Mouse (Mus musculus) erythroblast, adult 5-6 weeks (primary cell): ENCODE results near the gene Paf1. TPM values are rescaled to one million over a fixed set of nuclear protein-coding genes. Genes with fewer than 3 reads are reported as not detected.

Experiments used
- ATAC-seq: replicated peaks from 2 replicates; pipeline ENCODE4 v1.8.0; 2016; ENCODE audit warnings: moderate number of reproducible peaks, mild to moderate bottlenecking, moderate TSS enrichment, inconsistent platforms; ENCODE audit not compliant: poor library complexity, low FRiP score, severe bottlenecking
- total RNA-seq, 2 experiments: library from RNA; stranded (forward) in 1 of 2; stranded (reverse) in 1 of 2; fragments of 150-400 nt in 1 of 2; fragments of 200-764, 138-1000 nt in 1 of 2; gene quantifications; 2 replicates each; pipeline versions ENCODE4 v1.2.3 to v1.2.4; 2015 to 2017; ENCODE audit warnings: low replicate concordance in 2 of 2

Gene Paf1
- total RNA-seq, 2 experiments from 2014 or later: 24.7 to 32.9 TPM

DNA sequence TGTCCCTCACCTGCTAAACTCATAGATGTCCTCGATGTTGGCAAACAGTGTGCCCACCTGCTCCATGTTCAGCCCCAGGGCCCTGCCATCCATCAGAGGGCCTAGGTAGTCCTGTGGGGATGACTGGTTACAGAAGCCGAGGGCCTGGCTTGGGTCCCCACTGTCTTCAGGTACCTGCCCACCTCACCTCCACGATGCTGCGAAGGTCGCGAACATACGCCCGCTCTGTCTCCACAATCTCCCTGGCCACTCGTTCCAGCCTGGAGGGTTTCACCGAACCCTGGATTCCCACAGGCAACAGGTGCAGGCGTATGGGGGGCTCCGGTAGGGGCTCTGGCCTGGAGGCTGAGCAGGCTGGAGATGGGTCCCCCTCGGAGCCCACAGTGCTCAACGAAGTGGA, 22.7 kb upstream of the Paf1 start:
- no peak for ATAC-seq

DNA sequence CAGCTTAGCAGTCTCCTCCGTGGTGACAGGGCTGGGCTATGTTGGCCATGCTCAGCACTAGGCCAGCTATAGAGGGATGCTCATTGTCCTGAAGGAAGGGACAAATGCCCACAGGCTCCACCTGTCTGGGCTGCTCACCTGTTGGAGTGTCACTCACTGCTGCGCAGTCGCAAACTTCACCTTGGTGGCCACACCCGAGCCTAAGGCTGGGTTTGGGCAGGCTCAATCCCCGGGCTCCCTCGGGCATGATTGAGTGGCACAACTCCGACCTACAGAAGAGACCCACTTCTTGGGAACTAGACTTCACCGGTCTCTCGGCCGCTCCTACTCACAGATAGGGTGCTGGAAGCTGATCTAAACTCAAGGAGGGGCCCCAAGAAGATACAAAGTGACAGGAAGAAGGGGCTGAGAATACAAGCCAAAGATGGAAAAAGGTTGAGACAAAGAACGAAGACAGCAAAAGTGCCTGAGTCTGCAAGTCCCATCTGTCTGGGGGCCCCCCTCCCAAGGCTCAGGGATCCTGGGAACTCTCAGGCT, 21.7 kb upstream of the Paf1 start:
- no peak for ATAC-seq

DNA sequence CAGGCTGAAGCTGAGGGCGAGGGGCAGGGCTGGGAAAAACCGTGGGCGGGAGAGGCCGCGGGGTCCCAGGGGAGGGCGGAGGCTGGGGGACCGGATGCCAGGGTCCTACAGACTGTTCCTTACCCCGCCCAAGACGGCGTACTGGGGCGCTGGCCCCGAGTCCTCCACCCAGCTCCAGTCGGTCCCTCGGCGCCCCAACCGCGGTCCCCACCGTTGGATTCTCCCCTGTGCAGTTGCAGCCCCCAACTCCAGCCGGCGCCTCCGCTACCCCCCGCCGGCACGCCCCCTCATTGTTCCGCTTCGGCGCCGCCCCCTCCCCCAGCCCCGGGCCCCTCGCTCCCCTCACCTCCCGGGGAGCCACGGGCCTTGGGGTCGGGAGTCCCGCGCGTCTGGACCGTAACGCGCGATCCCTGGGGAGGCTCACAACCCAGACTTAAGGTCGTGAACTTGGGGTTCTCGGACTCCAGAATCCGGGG, 21.2 kb upstream of the Paf1 start:
- ATAC-seq: no peak

DNA sequence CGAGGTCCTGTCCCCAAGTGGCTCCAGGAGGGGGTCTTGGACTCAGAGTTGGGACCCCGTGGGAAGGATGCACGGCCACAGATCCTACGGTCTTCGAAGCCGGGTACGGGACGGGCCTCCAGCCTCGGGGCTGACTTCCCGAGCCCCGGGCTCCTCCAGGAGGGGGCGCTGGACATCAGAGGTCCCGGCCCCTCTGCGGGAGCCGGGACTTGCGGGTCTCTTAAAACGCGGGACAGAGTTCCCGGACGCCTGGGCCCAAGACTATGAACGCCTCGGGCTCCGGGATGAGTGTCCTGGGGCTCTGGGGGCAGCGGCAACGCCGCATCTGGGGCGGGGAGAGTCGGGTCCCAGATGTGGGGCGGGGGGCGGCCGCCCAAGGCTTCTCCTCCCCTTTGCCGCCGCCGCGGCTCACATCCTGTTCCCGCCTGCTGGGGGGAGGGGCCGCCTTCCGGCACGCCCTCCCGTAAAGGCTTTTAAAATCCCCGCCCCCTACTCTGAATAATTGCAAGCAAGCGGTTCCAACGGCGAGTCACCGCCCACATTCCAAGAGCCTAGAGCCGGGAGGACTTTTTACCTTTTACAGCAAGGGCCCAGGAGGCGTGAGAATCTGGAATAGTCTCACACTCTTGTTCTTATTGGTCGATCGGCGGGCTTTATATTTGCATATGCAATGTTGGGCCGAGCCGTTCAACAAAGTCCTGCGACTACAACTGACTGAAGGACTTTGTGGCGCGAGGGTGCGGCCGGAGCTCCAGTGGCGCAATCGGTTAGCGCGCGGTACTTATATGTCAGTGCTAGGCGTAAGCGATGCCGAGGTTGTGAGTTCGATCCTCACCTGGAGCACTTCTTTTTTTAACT, 20.3 kb upstream of the Paf1 start, which contains the start of gene Plekhg2:
TSS of gene Plekhg2 (minus strand) at position 349 of the 858 bp plus-strand sequence.
- peak; percentile 70 for ATAC-seq

DNA sequence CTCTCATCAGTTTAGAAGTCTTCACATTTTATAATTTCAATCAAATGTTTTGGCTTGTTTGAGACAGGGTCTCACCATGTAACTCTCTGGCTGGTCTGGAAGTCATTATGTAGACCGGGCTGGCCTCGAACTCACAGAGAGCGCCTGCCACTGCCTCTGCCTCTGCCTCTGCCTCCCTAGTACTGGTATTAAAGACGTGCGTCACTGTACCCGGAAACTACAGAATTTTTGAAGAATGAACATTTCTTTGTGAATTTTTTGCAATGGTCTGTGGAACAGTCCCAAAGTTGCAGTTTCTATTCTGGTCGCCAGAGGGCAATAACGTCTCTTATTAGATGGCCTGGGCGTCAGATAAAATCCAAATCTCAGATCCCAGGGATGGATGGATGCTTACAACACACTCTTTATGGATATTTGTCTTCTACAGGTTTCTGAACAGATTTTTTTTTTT, 19.6 kb upstream of the Paf1 start:
- ATAC-seq: peak; percentile 16; the same call in 1 of the 2 replicates

DNA sequence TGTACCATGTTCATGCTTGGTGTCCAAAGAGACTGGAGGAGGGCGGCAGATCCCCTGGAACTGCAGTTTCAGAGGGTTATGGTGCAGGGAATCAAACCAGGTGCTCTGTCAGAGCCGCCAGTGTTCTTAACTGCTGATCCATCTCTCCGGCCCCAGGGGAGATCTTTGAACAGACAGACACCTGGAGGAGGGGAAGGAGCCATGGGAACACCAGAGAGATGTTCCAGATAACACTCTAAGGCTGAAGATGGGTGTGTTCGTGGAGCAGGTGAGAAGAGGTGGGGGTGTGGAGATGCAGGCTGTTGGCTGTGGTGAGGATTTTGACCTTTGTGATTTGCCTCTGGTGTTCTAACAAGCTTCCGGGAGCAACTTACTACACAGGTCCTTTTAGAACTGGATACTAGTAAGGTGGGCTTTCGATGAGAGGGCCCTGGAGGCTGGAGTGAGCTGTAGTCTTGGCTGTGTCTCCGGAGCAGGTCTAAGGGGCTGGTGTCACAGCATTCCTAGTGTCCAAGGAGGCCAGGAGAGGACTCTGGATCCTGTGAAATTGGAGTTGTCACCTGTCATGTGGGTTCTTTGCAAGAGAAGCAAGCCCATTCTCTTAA, 18.8 kb upstream of the Paf1 start:
- no peak for ATAC-seq

DNA sequence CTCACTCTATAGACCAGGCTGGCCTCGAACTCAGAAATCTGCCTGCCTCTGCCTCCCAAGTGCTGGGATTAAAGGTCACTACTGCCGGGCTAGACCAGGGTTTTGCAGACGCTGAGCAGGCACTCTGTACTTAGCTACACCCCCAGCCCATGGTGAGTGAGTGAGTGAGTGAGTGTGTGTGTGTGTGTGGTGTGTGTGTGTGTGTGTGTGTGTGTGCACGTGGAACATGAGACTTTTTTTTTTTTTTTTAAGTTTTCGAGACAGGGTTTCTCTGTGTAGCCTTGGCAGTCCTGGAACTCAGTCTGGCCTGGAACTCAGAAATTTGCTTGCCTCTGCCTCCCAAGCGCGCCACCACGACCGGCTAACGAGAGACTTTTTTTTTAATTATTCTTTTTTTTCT, 18.1 kb upstream of the Paf1 start:
- ATAC-seq: no peak

DNA sequence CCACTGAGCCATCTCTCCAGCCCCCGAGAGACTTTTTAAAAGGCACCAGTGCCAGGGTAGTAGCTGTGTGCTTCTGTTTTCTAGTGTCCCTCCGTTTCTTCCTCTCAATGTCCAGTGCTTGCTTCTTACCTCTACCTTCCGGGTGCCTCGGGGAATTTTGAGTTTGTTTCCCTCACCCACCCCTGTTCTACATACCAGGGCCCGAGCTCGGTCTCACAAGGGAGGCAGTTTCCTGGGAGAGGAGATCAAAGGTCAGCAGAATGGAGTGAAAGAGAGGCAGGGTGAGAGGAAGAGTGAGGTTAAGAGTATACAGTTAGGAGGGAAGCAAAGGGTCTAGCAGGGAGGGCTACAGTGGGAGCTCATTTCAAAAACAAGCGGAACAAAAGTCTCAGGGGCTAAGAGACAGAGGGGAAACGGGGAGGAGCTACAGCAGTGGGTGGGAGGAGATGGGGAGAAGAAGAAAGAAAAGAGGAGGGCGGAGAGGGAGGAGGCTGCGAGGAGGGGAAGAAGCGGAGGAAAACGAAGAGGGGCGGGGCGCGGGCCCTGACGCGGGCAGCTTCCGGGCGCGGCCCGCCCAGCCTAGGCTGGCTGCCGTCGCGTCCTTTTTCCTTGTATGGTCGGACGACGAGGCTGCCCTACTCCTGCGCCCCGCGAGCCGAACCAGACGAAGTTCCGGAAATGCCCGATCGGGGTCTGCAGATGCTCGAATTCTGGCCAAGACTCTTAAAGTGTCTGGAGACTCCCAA, 17.4 kb upstream of the Paf1 start:
- ATAC-seq: peak; percentile 49

DNA sequence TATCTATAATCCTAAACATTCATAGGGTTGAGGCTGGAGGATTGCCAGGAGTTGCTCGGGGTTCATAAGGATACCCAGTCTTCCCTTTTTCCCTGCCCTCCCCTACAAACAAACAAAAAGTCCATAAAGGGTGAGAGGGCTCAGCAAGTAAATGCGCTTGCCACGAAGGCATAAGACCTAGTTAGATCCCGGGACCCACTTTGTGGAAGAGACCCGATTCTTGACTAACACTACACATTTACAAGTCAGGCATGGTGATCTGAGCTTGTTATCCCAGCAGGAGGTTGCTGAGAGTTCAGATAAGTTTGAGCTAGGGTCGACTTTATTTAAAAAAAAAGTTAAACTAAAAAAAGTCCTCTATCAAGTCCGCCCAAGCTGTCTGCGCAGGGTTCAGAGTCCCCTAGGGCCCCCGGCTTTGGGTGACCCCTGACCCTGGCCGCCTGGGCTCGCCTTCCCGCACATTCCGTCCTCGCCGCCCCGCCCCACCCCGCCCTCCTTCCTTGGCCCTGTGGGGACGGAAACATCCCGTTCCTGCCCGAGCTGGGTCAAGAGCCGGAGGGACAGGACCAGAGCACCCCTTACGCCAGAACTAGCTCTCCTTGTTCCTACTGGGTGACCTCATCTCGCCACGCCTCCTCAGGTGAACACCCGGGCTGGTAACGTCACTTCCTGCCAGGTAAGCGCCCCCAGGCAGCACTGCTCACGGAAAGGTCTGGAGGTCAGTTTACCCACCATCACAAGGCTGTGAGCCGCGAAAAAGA, 16.6 kb upstream of the Paf1 start:
- ATAC-seq: no peak

DNA sequence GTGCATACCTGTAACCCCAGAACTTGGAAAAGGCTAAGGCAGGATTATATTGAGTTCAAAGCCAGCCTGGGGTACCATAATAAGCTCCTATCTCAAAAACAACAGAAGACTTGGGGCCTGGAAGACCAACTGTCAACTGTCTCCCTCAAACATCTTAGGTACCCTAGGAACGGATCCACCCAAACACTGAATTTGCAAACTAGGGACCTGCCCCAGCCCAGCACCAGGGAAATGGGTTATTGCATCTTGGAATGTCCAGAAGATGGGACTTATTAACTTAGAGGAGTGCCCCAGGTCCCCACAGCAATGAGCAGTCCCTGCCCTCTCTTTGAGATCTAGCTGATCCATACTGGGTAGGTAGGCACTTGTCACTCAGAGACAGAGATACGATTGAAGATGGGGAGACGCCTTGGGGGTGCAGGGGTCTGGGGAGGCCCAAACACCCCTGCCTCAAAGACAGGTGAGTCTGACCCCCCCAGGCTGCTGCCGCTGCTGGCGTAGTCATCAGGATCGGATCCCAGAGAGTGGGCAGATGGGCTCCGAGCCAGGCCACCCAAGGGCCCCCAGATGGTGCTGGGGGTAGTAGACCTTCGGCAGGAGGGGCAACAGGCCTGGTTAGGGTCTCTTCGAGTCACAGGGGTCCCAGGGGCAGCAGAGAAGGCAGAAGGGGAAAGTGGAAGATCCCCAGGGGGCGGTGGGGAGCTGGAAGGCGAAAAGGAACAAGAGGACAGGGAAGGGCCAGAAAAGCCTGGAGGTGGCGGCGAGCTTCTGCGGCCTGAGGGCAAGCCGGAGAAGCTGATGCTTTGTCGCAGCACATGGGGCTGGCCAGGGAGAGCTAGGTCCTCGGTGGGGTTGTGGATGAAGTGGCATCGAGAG, 15.3 kb upstream of the Paf1 start:
- no peak for ATAC-seq

DNA sequence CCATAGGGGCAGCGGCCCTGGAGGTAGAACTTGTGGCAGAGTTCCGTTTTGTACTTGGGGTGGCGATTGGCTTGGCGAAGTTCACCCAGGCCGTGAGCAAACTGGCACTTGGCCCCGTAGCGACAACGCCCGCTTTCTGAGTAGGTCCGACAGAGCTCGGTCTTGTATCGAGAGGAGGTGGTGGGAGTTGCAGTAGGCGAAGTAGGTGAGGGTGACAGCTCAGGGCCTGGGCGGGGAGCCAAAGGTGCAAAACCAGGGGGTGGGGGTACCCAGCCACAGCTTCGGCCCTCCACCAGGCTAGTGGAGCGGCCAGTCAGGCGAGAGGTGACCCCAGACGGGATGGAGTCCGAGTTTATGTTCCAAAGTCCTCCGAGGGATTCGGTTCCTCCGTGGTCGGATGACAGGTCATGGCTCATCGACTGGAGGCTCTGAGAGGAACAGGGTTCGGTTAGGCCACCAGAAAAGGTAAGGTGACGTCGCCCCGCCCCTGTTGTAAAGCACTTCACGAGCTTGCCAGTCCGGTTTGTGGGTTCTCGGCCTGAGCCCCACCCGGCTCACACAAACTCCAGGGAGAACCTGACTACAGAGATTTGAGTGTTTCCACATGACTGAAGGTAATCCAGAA, 14.6 kb upstream of the Paf1 start:
- ATAC-seq: no peak

DNA sequence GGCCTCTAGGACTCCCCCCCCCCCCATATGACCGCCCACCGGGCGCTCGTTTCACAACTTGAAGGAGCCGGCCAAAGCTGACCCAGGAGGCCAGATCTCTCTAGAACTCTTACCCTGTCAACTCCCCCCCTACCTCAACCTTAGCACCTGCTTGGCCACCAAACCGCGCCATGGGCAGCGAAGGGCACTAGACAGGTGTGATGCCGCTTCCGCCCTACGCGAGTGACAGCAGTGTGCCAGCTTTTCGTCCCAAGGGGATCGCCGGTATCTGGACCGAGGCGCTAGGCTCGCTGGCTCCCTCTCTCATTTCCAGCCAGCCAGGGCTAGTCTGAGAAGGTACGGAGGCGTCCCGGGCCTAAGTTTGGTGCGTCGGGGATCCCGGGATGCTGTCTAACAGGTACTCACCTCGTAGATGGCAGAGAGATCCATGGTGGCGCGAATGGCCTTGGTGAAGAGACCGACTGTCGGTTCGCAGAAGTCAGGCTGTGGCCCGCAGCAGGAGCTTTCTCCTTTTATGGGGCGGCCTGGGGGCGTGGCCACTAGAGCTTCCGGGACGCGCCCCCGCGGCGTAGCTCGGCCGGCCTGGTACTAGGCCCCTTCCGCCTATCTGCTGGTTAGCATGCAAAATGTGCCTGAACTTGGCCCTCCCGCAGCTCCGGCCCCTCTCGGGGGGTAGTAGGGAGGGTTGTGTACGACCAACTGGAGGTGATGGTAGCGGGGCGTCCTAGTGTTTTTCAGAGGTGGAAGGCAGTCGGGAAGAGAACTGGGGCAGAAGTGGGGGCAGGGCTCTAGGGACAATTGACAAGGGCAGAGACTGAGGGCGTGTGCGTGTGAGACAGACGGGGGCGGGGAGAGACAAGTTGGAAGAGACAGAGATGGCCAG, 13.7 kb upstream of the Paf1 start:
- ATAC-seq: peak; percentile 80

DNA sequence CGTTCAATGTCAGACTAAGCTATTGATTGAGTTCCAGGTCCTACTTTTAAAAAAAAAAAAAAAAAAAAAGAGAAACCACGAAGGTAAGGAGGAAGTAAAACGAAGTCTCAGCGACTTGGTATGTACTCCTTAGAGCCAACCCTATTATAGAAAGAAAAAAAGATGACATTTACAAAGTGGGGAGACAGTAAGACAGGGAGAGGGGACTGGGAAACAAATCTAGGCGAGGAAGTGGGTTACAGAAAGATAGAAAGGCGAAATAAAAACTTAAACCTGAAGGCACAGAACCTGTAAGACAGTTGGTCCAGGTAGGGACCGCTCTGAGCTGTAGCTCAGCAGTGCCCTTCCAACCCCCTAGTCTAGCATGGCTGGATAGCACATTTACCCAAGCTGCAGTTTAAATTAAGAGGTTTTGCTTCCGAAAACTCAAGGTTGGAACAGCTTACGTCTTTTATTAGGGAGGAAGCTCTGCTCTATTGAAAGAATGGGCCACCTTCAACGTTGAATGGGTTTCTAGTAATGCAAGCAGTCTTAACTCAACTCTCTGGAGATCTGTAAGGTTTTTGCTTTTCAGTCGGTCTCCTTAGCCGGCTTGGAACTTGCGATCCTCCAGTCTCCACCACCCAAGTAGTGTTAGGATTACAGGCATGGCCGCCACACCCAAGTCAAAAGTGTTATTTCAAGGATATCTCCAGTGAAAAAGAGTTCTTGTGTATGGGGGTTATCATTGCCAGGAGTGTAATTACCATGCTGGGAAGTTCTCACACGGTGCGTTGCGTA, 12.3 kb upstream of the Paf1 start, which contains the start of gene Zfp36:
TSS of gene Zfp36 (minus strand) at position 17 of the 780 bp plus-strand sequence.
- no peak for ATAC-seq

DNA sequence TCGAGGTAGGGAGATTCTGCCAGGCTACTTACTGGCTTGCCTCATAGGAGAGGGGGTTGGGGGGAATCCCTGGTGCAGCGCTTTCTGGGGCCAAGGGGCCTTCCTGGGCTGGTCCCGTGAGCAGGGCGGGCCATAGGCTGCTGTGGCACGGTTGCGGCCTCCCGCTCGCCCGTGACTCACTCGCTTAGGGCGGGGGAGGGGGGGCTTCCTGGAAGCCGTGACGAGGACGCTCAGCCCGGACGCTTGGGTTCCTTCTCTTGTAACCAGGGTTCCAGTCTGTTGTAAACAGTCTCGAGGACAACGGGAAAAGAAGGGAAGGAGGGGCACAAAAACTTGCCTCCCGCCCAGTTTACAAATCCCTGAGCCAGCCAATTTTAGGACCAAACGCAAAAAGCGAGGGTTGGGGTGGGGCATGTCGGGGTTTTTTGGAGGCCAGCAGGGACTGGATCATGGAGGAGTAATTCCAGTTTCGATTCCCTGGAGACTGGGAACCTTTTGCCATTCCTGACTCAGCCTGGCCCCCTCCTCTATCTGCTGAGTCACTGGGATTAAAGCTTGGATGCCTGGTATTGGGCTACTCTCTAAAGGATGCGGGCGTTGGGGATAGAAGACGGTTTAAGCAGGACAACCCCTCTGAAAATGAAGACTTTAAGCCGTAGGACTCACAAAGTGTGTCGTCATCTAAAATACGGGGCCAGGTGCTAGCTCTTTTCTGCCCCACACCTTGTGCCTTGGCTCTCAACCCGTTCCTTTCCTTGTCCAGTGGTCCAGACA, 11.5 kb upstream of the Paf1 start:
- no peak for ATAC-seq

DNA sequence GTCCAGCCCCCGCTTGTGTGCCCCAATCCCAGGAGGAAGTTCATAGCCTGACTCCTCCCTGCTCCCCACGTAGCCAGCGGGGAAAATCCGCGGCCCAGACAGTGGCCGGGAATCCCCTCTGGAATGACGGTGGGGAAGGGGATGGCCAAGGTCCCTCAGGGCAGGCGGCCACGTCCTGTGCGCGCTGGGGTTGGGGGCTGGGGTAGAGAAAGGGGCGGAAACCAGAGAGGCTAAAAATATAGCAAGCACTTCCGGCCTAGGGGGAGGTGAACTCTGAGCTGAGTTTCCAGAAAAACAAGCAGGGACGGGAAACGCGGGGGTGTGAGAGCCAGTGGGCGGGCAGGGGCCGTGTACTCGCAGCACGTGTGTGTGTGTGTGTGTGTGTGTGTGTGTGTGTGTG, 10.8 kb upstream of the Paf1 start:
- no peak for ATAC-seq
